Mouse (Mus musculus) olfactory bulb, adult 2 months (tissue): ENCODE results near the gene Ttc27.

Source experiments
- CTCF ChIP-seq: fragments of 200-500 bp; IDR thresholded peaks from 2 replicates; pipeline ENCODE4 v1.5.1; 2012; ENCODE audit warnings: low read depth, mild to moderate bottlenecking, low read length, moderate library complexity; ENCODE audit not compliant: insufficient read depth
- POLR2A ChIP-seq: fragments of 200-500 bp; IDR thresholded peaks from 2 replicates; pipeline ENCODE4 v1.6.1; 2012; ENCODE audit warnings: mild to moderate bottlenecking, low read depth, low read length, moderate library complexity; ENCODE audit not compliant: insufficient read depth

DNA sequence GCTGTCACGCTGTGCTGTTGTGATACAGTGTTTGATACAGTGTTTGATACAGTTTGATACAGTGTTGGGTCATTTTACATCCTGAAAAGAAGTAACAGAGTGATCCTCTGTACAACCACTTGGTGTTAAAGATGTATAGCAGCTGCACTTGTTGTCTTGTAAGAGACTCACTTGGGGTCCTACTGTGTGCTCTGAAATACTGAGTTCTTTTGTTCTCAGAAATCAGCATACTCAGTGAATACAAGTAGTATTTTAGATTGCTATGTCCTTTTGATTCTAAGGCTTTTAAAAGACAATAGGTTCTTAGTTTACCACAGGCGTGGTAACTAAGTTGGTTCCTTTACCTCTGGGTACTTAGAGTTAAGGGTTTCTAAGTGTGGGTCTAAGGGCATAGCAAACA is 29.0 kb upstream of the Ttc27 start:
- TF ChIP-seq CTCF (no peak), POLR2A (no peak)
